Comparison of ENCODE assay signal across 20 mouse cellular contexts in genomic region chr3:137842944-137843343, GRCm38 (mm10). TPM values are rescaled to one million over a fixed set of nuclear protein-coding genes. Genes with fewer than 3 reads are reported as not detected.
DNase-seq lines count a peak whose midpoint lies in the region; ATAC-seq lines count a peak whose summit lies in the region.
"Had no signal": no experiment of that assay in that cellular context is flagged by ENCODE, and none has a peak within 500 bp of the region (broad histone marks: within the 10 kb centered on the region; RNA-seq: fewer than 3 reads in every experiment).

No protein-coding gene starts in this region.

- H3K36me3 ChIP-seq in liver, embryonic 12.5 days: no peaks in the 10 kb centered on the region
- H3K36me3 ChIP-seq in liver, embryonic 11.5 days (ENCODE audit: control insufficient read depth, insufficient read depth, low read length): no peaks in the 10 kb centered on the region
- H3K36me3 ChIP-seq in erythroblast, embryonic 14.5 days (ENCODE audit: control insufficient read depth): no peaks in the 10 kb centered on the region
- no peaks in the 10 kb centered on the region for H3K36me3 ChIP-seq in liver, embryonic 16.5 days (ENCODE audit: control insufficient read depth, insufficient read depth)
- H3K36me3 ChIP-seq in forebrain, embryonic 16.5 days (ENCODE audit: control insufficient read depth, insufficient read depth): no peaks in the 10 kb centered on the region
- H3K36me3 ChIP-seq: forebrain, embryonic 12.5 days; forebrain, embryonic 15.5 days; hindbrain, embryonic 12.5 days; hindbrain, embryonic 15.5 days had no signal

- no peak overlapping the region for H3K27ac ChIP-seq in liver, embryonic 12.5 days
- H3K27ac ChIP-seq in liver, embryonic 11.5 days (ENCODE audit: low read depth, low read length): no peak overlapping the region
- no peak overlapping the region for H3K27ac ChIP-seq in liver, embryonic 16.5 days (ENCODE audit: low read length)
- no peak overlapping the region for H3K27ac ChIP-seq in forebrain, embryonic 16.5 days (ENCODE audit: low read length)
- H3K27ac ChIP-seq: forebrain, embryonic 12.5 days; forebrain, embryonic 15.5 days; hindbrain, embryonic 12.5 days; hindbrain, embryonic 15.5 days had no signal

- H3K27me3 ChIP-seq in liver, embryonic 12.5 days (replicated peaks): no peaks in the 10 kb centered on the region
- no peaks in the 10 kb centered on the region for H3K27me3 ChIP-seq in liver, embryonic 11.5 days (replicated peaks; ENCODE audit: control insufficient read depth, insufficient read depth, low read length)
- H3K27me3 ChIP-seq in erythroblast, embryonic 14.5 days (ENCODE audit: control insufficient read depth): no peaks in the 10 kb centered on the region
- no peaks in the 10 kb centered on the region for H3K27me3 ChIP-seq in liver, embryonic 16.5 days (ENCODE audit: control insufficient read depth, insufficient read depth, low read depth, low read length)
- H3K27me3 ChIP-seq in forebrain, embryonic 16.5 days (replicated peaks; ENCODE audit: control insufficient read depth, insufficient read depth, low read length): no peaks in the 10 kb centered on the region
- H3K27me3 ChIP-seq: forebrain, embryonic 12.5 days; forebrain, embryonic 15.5 days; hindbrain, embryonic 12.5 days; hindbrain, embryonic 15.5 days had no signal

- WGBS in liver, embryonic 12.5 days (ENCODE audit: insufficient replicate concordance): 67% methylated on average over 1 of the region's 1 CpGs
- WGBS in liver, embryonic 11.5 days: 81% methylated on average over 1 of the region's 1 CpGs
- WGBS in liver, embryonic 16.5 days (ENCODE audit: insufficient replicate concordance): 70% methylated on average over 1 of the region's 1 CpGs
- 89% methylated on average over 1 of the region's 1 CpGs for WGBS in forebrain, embryonic 16.5 days

- no peaks in the 10 kb centered on the region for H3K9me3 ChIP-seq in liver, embryonic 12.5 days (replicated peaks)
- H3K9me3 ChIP-seq in liver, embryonic 11.5 days (ENCODE audit: control insufficient read depth, low read length): no peaks in the 10 kb centered on the region
- 0 out of 2 replicates have a peak, but pooled peaks cover 2% of the 10 kb centered on the region for H3K9me3 ChIP-seq in erythroblast, embryonic 14.5 days (ENCODE audit: control insufficient read depth, low read length)
- no peaks in the 10 kb centered on the region for H3K9me3 ChIP-seq in liver, embryonic 16.5 days (replicated peaks; ENCODE audit: control insufficient read depth, low read length)
- H3K9me3 ChIP-seq in forebrain, embryonic 16.5 days (ENCODE audit: control insufficient read depth, low read length): no peaks in the 10 kb centered on the region
- H3K9me3 ChIP-seq: forebrain, embryonic 12.5 days; forebrain, embryonic 15.5 days; hindbrain, embryonic 12.5 days; hindbrain, embryonic 15.5 days had no signal

- H3K4me1 ChIP-seq in liver, embryonic 12.5 days: peaks cover 19% of the 10 kb centered on the region
- no peaks in the 10 kb centered on the region for H3K4me1 ChIP-seq in liver, embryonic 11.5 days (replicated peaks; ENCODE audit: control insufficient read depth, insufficient read depth, low read length)
- peaks cover 22% of the 10 kb centered on the region for H3K4me1 ChIP-seq in erythroblast, embryonic 14.5 days (ENCODE audit: control insufficient read depth)
- H3K4me1 ChIP-seq in liver, embryonic 16.5 days (ENCODE audit: control insufficient read depth, low read depth, low read length): peaks cover 5% of the 10 kb centered on the region
- no peaks in the 10 kb centered on the region for H3K4me1 ChIP-seq in forebrain, embryonic 16.5 days (replicated peaks; ENCODE audit: control insufficient read depth, insufficient read depth, low read length)
- H3K4me1 ChIP-seq: forebrain, embryonic 15.5 days; hindbrain, embryonic 12.5 days; hindbrain, embryonic 15.5 days had no signal

- no peak overlapping the region for H3K4me2 ChIP-seq in liver, embryonic 12.5 days
- H3K4me2 ChIP-seq in liver, embryonic 11.5 days: no peak overlapping the region
- H3K4me2 ChIP-seq in liver, embryonic 16.5 days (ENCODE audit: low read depth, low read length): no peak overlapping the region
- H3K4me2 ChIP-seq in forebrain, embryonic 16.5 days (ENCODE audit: low read length): no peak overlapping the region
- H3K4me2 ChIP-seq: forebrain, embryonic 12.5 days; forebrain, embryonic 15.5 days; heart, embryonic 11.5 days; hindbrain, embryonic 12.5 days; hindbrain, embryonic 15.5 days had no signal

- ATAC-seq in liver, embryonic 12.5 days: peak; percentile 55; the same call in 1 of the 2 replicates
- ATAC-seq in liver, embryonic 11.5 days (replicated peaks; ENCODE audit: low FRiP score): no peak
- peak; percentile 72 for ATAC-seq in liver, embryonic 16.5 days (ENCODE audit: low read depth)
- ATAC-seq in forebrain, embryonic 16.5 days: no peak
- ATAC-seq: forebrain, embryonic 15.5 days had no signal

- no peak for DNase-seq in liver, embryonic 11.5 days (ENCODE audit: low spot score)
- peak; percentile 81 for DNase-seq in R1 (ENCODE audit: low read depth, low spot score)
- DNase-seq in kidney, adult 11 months: no peak
- DNase-seq in cerebellum, postnatal 14 days: no peak
- DNase-seq: adrenal gland, postnatal 14 days; cerebellum, adult 11 months; cerebellum, adult 2 months; cerebellum, adult 9-11 months; cerebellum, postnatal 36 days; gastrocnemius, postnatal 14 days; heart, adult 11 months had no signal

- no peak overlapping the region for H3K4me3 ChIP-seq in liver, embryonic 12.5 days
- H3K4me3 ChIP-seq in liver, embryonic 11.5 days (ENCODE audit: low read depth, low read length): no peak overlapping the region
- H3K4me3 ChIP-seq in erythroblast, embryonic 14.5 days (replicated peaks): peak overlapping the region; percentile 30
- peak overlapping the region; percentile 6; the same call in 1 of the 2 replicates for H3K4me3 ChIP-seq in liver, embryonic 16.5 days (ENCODE audit: low read depth, low read length)
- H3K4me3 ChIP-seq in forebrain, embryonic 16.5 days (replicated peaks; ENCODE audit: low read length): no peak overlapping the region
- H3K4me3 ChIP-seq: forebrain, embryonic 12.5 days; forebrain, embryonic 15.5 days; hindbrain, embryonic 12.5 days; hindbrain, embryonic 15.5 days had no signal

- no peak overlapping the region for H3K9ac ChIP-seq in liver, embryonic 12.5 days
- no peak overlapping the region for H3K9ac ChIP-seq in liver, embryonic 11.5 days (ENCODE audit: low read depth, low read length)
- H3K9ac ChIP-seq in liver, embryonic 16.5 days (ENCODE audit: low read depth, low read length): no peak overlapping the region
- H3K9ac ChIP-seq in forebrain, embryonic 16.5 days (replicated peaks; ENCODE audit: low read depth, low read length): no peak overlapping the region
- H3K9ac ChIP-seq: forebrain, embryonic 12.5 days; forebrain, embryonic 15.5 days; hindbrain, embryonic 12.5 days; hindbrain, embryonic 15.5 days had no signal

RNA-seq across cellular contexts. Expression of gene H2afz, which starts 21.3 kb away (rescaled TPM):
- 1,584 and 1,643 TPM in 2 replicates for polyA plus RNA-seq in liver, embryonic 12.5 days (2016; fragmentation: Nextera tagmentation; extraction: Ambion mirVana)
- polyA plus RNA-seq in liver, embryonic 11.5 days (2014; fragmentation: Nextera tagmentation; extraction: Ambion mirVana): 2,121 and 2,201 TPM in 2 replicates
- 289 and 384 TPM in 2 replicates for polyA plus RNA-seq in erythroblast, embryonic 14.5 days (2012)
- polyA plus RNA-seq in liver, embryonic 16.5 days (2015; fragmentation: Nextera tagmentation; extraction: Ambion mirVana): 801 and 896 TPM in 2 replicates
- 1,163 and 1,308 TPM in 2 replicates for polyA plus RNA-seq in forebrain, embryonic 16.5 days (2015; fragmentation: Nextera tagmentation; extraction: Ambion mirVana)

RNA-seq across cellular contexts. Expression of gene Dnajb14, which starts 24.5 kb away (rescaled TPM):
- 6.5 TPM in 2 replicates for polyA plus RNA-seq in liver, embryonic 12.5 days (2016; fragmentation: Nextera tagmentation; extraction: Ambion mirVana)
- 9.0 and 9.8 TPM in 2 replicates for polyA plus RNA-seq in liver, embryonic 11.5 days (2014; fragmentation: Nextera tagmentation; extraction: Ambion mirVana)
- 0.11 and 0.14 TPM in 2 replicates for polyA plus RNA-seq in erythroblast, embryonic 14.5 days (2012)
- 3.0 and 4.3 TPM in 2 replicates for polyA plus RNA-seq in liver, embryonic 16.5 days (2015; fragmentation: Nextera tagmentation; extraction: Ambion mirVana)
- polyA plus RNA-seq in forebrain, embryonic 16.5 days (2015; fragmentation: Nextera tagmentation; extraction: Ambion mirVana): 7.8 and 12.2 TPM in 2 replicates

Comparison
In these comparisons a context has a peak if more than half of its experiments do, and no peak if none do; other contexts are left out.
1. ATAC-seq: peak in liver, embryonic 12.5 days (single experiment) and liver, embryonic 16.5 days (single experiment); none in liver, embryonic 11.5 days (single experiment) and forebrain, embryonic 16.5 days (single experiment).
2. H3K4me3 ChIP-seq: peak in erythroblast, embryonic 14.5 days (single experiment) and liver, embryonic 16.5 days (single experiment); none in liver, embryonic 12.5 days (single experiment), liver, embryonic 11.5 days (single experiment) and forebrain, embryonic 16.5 days (single experiment).